Mouse (Mus musculus) forebrain, embryonic 14.5 days (tissue): ENCODE data around the gene Tmx4. TPM values are rescaled to one million over a fixed set of nuclear protein-coding genes. Genes with fewer than 3 reads are reported as not detected.

Experiments
- ATAC-seq: fragments of 200-750 bp; cut with Nextera tagmentation; 2 replicates; pipeline ENCODE4 v1.8.0; 2017; ENCODE audit warnings: mild to moderate bottlenecking, moderate library complexity
- DNase-seq: peaks from one replicate; pipeline ENCODE4 v3.0.0-alpha.2; 2015; ENCODE audit warnings: low spot score
- H3K27ac ChIP-seq: fragments of 300-500 bp; sonication (generic); 2 replicates; pipeline ENCODE4 v1.5.1; 2014; ENCODE audit warnings: low read depth, mild to moderate bottlenecking, control low read depth, low read length, moderate library complexity
- H3K27me3 ChIP-seq: fragments of 300-500 bp; sonication (generic); replicated peaks from 2 replicates; pipeline ENCODE4 v1.6.1; 2014; ENCODE audit warnings: low read length, control low read depth, mixed read lengths; ENCODE audit not compliant: control insufficient read depth, insufficient read depth
- H3K36me3 ChIP-seq: fragments of 300-500 bp; sonication (generic); 2 replicates; pipeline ENCODE4 v1.6.1; 2014; ENCODE audit warnings: low read length, control low read depth; ENCODE audit not compliant: control insufficient read depth, insufficient read depth
- H3K4me1 ChIP-seq: fragments of 300-500 bp; sonication (generic); 2 replicates; pipeline ENCODE4 v1.6.1; 2014; ENCODE audit warnings: antibody characterized with exemption, low read length, control low read depth; ENCODE audit not compliant: control insufficient read depth, insufficient read depth
- H3K4me2 ChIP-seq: fragments of 300-500 bp; sonication (generic); 2 replicates; pipeline ENCODE4 v1.6.1; 2014; ENCODE audit warnings: mild to moderate bottlenecking, control low read depth, low read length
- H3K4me3 ChIP-seq: fragments of 300-500 bp; sonication (generic); 2 replicates; pipeline ENCODE4 v1.5.1; 2014; ENCODE audit warnings: low read depth, low read length, control low read depth
- H3K9ac ChIP-seq: fragments of 300-500 bp; sonication (generic); 2 replicates; pipeline ENCODE4 v1.6.1; 2014; ENCODE audit warnings: mild to moderate bottlenecking, low read length, control low read depth, moderate library complexity
- H3K9me3 ChIP-seq: fragments of 300-500 bp; sonication (generic); replicated peaks from 2 replicates; pipeline ENCODE4 v1.6.1; 2016; ENCODE audit warnings: low read length, control low read depth, mixed read lengths; ENCODE audit not compliant: control insufficient read depth
- WGBS: fragments of 180-500 bp; shearing (Covaris S2); extraction: QIAGEN DNeasy Blood & Tissue Kit; methylation state at CpG from one replicate; pipeline ENCODE4 v1.1.7; 2014; 5-methylcytosine and 5-hydroxymethylcytosine counted together
- polyA plus RNA-seq: library from polyadenylated mRNA; unstranded; fragments of >200 nt; fragmentation: Nextera tagmentation; extraction: Ambion mirVana; gene quantifications from 2 replicates; pipeline ENCODE4 v1.2.1, GENCODE M21; 2014

The Tmx4 gene
- polyA plus RNA-seq, 1 experiment from 2014 or later, result 70.2 TPM

DNA sequence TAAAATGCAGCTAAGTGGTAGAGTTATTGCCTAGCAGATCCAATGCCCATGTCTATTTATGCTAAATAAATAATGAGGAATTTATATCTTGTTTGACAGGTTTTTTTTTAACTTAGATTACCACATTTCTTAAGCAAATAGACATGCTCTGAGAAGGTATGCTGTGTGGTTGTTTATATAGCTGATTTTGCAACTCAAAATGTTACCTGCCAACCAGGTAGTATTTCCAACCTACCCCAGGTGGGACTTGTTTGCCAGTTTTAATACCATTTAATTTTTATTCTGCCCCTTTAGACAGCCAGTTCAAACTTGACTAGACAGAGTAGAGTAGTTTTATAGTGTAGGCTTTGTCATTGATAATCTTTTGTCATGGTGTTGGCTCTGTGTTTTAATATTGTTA lies 10.7 kb upstream of the Tmx4 start:
- H3K27ac ChIP-seq, result no peak overlapping the region
- no peak overlapping the region for H3K9ac ChIP-seq
- H3K4me2 ChIP-seq, result no peak overlapping the region
- H3K9me3 ChIP-seq, result no peaks in the 10 kb centered on the region
- no peak for DNase-seq
- no peaks in the 10 kb centered on the region for H3K36me3 ChIP-seq
- no peak for ATAC-seq
- H3K4me1 ChIP-seq, result no peaks in the 10 kb centered on the region
- no peaks in the 10 kb centered on the region for H3K27me3 ChIP-seq
- no peak overlapping the region for H3K4me3 ChIP-seq

- ATAC-seq, result no peak
- 87% methylated on average over 5 of the region's 5 CpGs for WGBS
- H3K36me3 ChIP-seq, result no peaks in the 10 kb centered on the region
- H3K4me3 ChIP-seq, result no peak overlapping the region
- no peak overlapping the region for H3K9ac ChIP-seq
- H3K27me3 ChIP-seq, result no peaks in the 10 kb centered on the region
- H3K4me1 ChIP-seq, result no peaks in the 10 kb centered on the region
- H3K9me3 ChIP-seq, result no peaks in the 10 kb centered on the region
- no peak overlapping the region for H3K27ac ChIP-seq
- no peak overlapping the region for H3K4me2 ChIP-seq
- no peak for DNase-seq
These were observed 8.8 kb upstream of the Tmx4 start for GRCm38 (mm10) chr2:134652759-134653158.

GRCm38 (mm10) chr2:134648999-134649398 lies 5.1 kb upstream of the Tmx4 start:
- Histone ChIP-seq H3K9ac (no peak overlapping the region), H3K9me3 (no peaks in the 10 kb centered on the region), H3K4me1 (peaks cover 9% of the 10 kb centered on the region), H3K27ac (no peak overlapping the region), H3K36me3 (no peaks in the 10 kb centered on the region), H3K4me2 (no peak overlapping the region), H3K4me3 (no peak overlapping the region), H3K27me3 (no peaks in the 10 kb centered on the region)
- no peak for DNase-seq
- 90% methylated on average over 3 of the region's 3 CpGs for WGBS
- no peak for ATAC-seq

GRCm38 (mm10) chr2:134645752-134646151 lies 1.8 kb upstream of the Tmx4 start:
- H3K36me3 ChIP-seq, result peaks cover 2% of the 10 kb centered on the region; the same call in 1 of the 2 replicates
- WGBS, result 86% methylated on average over 3 of the region's 3 CpGs
- peaks cover 19% of the 10 kb centered on the region for H3K4me1 ChIP-seq
- no peak overlapping the region for H3K4me3 ChIP-seq
- H3K9me3 ChIP-seq, result no peaks in the 10 kb centered on the region
- no peak overlapping the region for H3K9ac ChIP-seq
- DNase-seq (no peak), ATAC-seq (no peak)
- H3K4me2 ChIP-seq, result no peak overlapping the region
- no peak overlapping the region for H3K27ac ChIP-seq
- H3K27me3 ChIP-seq, result no peaks in the 10 kb centered on the region

GRCm38 (mm10) chr2:134645166-134645565 lies 1.2 kb upstream of the Tmx4 start:
- DNase-seq, result peak; percentile 32
- no peaks in the 10 kb centered on the region for H3K27me3 ChIP-seq
- no peak for ATAC-seq
- H3K27ac ChIP-seq, result peak overlapping the region; percentile 99
- peaks cover 19% of the 10 kb centered on the region for H3K4me1 ChIP-seq
- no peak overlapping the region for H3K4me3 ChIP-seq
- H3K36me3 ChIP-seq, result peaks cover 2% of the 10 kb centered on the region; the same call in 1 of the 2 replicates
- WGBS, result 39% methylated on average over 4 of the region's 4 CpGs
- H3K9me3 ChIP-seq, result no peaks in the 10 kb centered on the region
- H3K9ac ChIP-seq, result no peak overlapping the region; the same call in 1 of the 2 replicates
- H3K4me2 ChIP-seq, result no peak overlapping the region

- no peaks in the 10 kb centered on the region for H3K9me3 ChIP-seq
- 22% methylated on average over 6 of the region's 6 CpGs for whole genome bisulfite sequencing
- H3K9ac ChIP-seq, result no peak overlapping the region; the same call in 1 of the 2 replicates
- peak overlapping the region; percentile 78 for H3K4me3 ChIP-seq
- H3K36me3 ChIP-seq, result peaks cover 2% of the 10 kb centered on the region; the same call in 1 of the 2 replicates
- H3K27me3 ChIP-seq, result no peaks in the 10 kb centered on the region
- DNase-seq (peak; percentile 29), ATAC-seq (no peak)
- peak overlapping the region; percentile 60 for H3K4me2 ChIP-seq
- peaks cover 19% of the 10 kb centered on the region for H3K4me1 ChIP-seq
- peak overlapping the region; percentile 99 for H3K27ac ChIP-seq
These were observed 462 bp upstream of the Tmx4 start for GRCm38 (mm10) chr2:134644301-134644912.

- DNase-seq, result peak; percentile 29
- Histone ChIP-seq H3K4me2 (peak overlapping the region; percentile 60), H3K9me3 (no peaks in the 10 kb centered on the region), H3K4me3 (peak overlapping the region; percentile 78), H3K27me3 (no peaks in the 10 kb centered on the region), H3K4me1 (peaks cover 19% of the 10 kb centered on the region), H3K27ac (no peak overlapping the region), H3K36me3 (peaks cover 9% of the 10 kb centered on the region; the same call in 1 of the 2 replicates), H3K9ac (peak overlapping the region; percentile 42)
- ATAC-seq, result no peak
These were observed 1.6 kb downstream of the Tmx4 start for GRCm38 (mm10) chr2:134642377-134642776.

DNA sequence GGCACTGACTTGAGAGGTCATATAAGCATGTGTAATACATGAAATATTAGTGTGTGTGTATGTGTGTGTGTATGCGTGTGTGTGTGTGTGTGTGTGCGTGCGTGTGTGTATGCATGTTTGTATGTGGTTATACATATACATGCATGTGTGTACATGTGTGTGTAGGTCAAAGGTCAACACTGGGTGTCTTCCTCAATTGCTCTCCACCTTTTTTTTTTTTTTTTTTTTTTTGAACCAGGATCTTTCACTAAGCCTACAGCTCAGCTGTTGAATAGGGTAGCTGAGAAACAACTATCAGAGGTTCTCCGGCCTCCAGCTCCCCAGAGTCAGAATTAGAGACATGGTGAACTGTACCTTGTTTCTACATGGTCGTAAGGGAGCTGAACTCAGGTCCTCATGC lies 2.6 kb downstream of the Tmx4 start:
- Histone ChIP-seq H3K4me1 (peaks cover 19% of the 10 kb centered on the region), H3K4me3 (no peak overlapping the region), H3K27me3 (no peaks in the 10 kb centered on the region), H3K27ac (no peak overlapping the region), H3K9ac (no peak overlapping the region), H3K9me3 (no peaks in the 10 kb centered on the region), H3K4me2 (peak overlapping the region; percentile 60; the same call in 1 of the 2 replicates), H3K36me3 (peaks cover 9% of the 10 kb centered on the region; the same call in 1 of the 2 replicates)
- 89% methylated on average over 5 of the region's 5 CpGs for WGBS
- DNase-seq (no peak), ATAC-seq (no peak)

- H3K4me2 ChIP-seq, result no peak overlapping the region
- peaks cover 9% of the 10 kb centered on the region; the same call in 1 of the 2 replicates for H3K36me3 ChIP-seq
- H3K4me3 ChIP-seq, result no peak overlapping the region
- H3K4me1 ChIP-seq, result peaks cover 19% of the 10 kb centered on the region
- no peak overlapping the region for H3K9ac ChIP-seq
- H3K27me3 ChIP-seq, result no peaks in the 10 kb centered on the region
- ATAC-seq (no peak), DNase-seq (no peak)
- 74% methylated on average over 1 of the region's 1 CpGs for WGBS
- no peaks in the 10 kb centered on the region for H3K9me3 ChIP-seq
- no peak overlapping the region for H3K27ac ChIP-seq
These were observed 3.5 kb downstream of the Tmx4 start for GRCm38 (mm10) chr2:134640398-134640797.
